Mouse (Mus musculus) liver, adult 2 months (tissue): Measurements from ENCODE around the gene Vill. TPM values are rescaled to one million over a fixed set of nuclear protein-coding genes. Genes with fewer than 3 reads are reported as not detected.

ENCODE experiments used
- DNase-seq: peaks from one replicate; pipeline ENCODE4 v3.0.0-alpha.2; 2011; ENCODE audit warnings: low read depth, low spot score; ENCODE audit errors: extremely low read depth
- H3K27ac ChIP-seq: fragments of 200-500 bp; replicated peaks from 2 replicates; pipeline ENCODE4 v1.5.1; 2012; ENCODE audit warnings: low read depth, mild to moderate bottlenecking, control low read depth, inconsistent platforms, low read length; ENCODE audit not compliant: insufficient read depth
- H3K27me3 ChIP-seq: fragments of 200-500 bp; 2 replicates; pipeline ENCODE4 v1.6.1; 2012; ENCODE audit warnings: mild to moderate bottlenecking, moderate library complexity, low read length, inconsistent platforms; ENCODE audit not compliant: control insufficient read depth, insufficient read depth
- H3K36me3 ChIP-seq: fragments of 200-500 bp; 2 replicates; pipeline ENCODE4 v1.6.1; 2012; ENCODE audit warnings: low read length, inconsistent platforms; ENCODE audit not compliant: control insufficient read depth, insufficient read depth
- H3K4me1 ChIP-seq: fragments of 200-500 bp; 2 replicates; pipeline ENCODE4 v1.6.1; 2011; ENCODE audit warnings: low read length; ENCODE audit not compliant: control insufficient read depth, insufficient read depth
- H3K4me3 ChIP-seq: fragments of 200-500 bp; 2 replicates; pipeline ENCODE4 v1.5.1; 2011; ENCODE audit warnings: low read depth, mild to moderate bottlenecking, control low read depth, low read length, moderate library complexity; ENCODE audit not compliant: insufficient read depth
- H3K79me2 ChIP-seq: fragments of 200-500 bp; 2 replicates; pipeline ENCODE4 v1.6.1; 2012; ENCODE audit warnings: inconsistent platforms, mild to moderate bottlenecking, low read length, moderate library complexity; ENCODE audit not compliant: control insufficient read depth, insufficient read depth
- H3K9ac ChIP-seq: fragments of 200-500 bp; 2 replicates; pipeline ENCODE4 v1.6.1; 2012; ENCODE audit warnings: low read depth, mild to moderate bottlenecking, control low read depth, inconsistent platforms, low read length
- CTCF ChIP-seq: fragments of 200-500 bp; IDR thresholded peaks from 2 replicates; pipeline ENCODE4 v1.5.1; 2011; ENCODE audit warnings: low read depth, low read length, control low read depth
- POLR2A ChIP-seq: fragments of 200-500 bp; IDR thresholded peaks from 2 replicates; pipeline ENCODE4 v1.6.1; 2011; ENCODE audit warnings: low read length, control low read depth; ENCODE audit not compliant: insufficient read depth; ENCODE audit errors: extremely low read depth
- WGBS: fragments of 180-500 bp; shearing (Covaris S2); methylation state at CpG from one replicate; pipeline ENCODE4 v1.1.7; 2018; 5-methylcytosine and 5-hydroxymethylcytosine counted together
- polyA plus RNA-seq: library from polyadenylated mRNA; depleted of rRNA; stranded (reverse); fragments of >200 nt; gene quantifications from 2 replicates; pipeline ENCODE4 v1.2.3, GENCODE M21; 2012
- total RNA-seq: library from RNA; depleted of rRNA; stranded (reverse); fragments of >200 nt; gene quantifications from 2 replicates; pipeline ENCODE4 v1.2.3, GENCODE M21; 2014

The Vill gene
- total and polyA plus RNA-seq, 2 experiments = 1.2 to 2.3 TPM

- 93% methylated on average over 19 of the region's 19 CpGs for WGBS
- Histone ChIP-seq H3K4me1 (no peaks in the 10 kb centered on the region), H3K9ac (no peak overlapping the region), H3K4me3 (no peak overlapping the region), H3K79me2 (no peaks in the 10 kb centered on the region), H3K36me3 (no peaks in the 10 kb centered on the region), H3K27ac (no peak overlapping the region), H3K27me3 (no peaks in the 10 kb centered on the region)
- no peak for DNase-seq
- TF ChIP-seq POLR2A = no peak
- TF ChIP-seq CTCF = no peak
Measured at GRCm38 (mm10) chr9:119033111-119033921, 19.3 kb upstream of the Vill start.

- no peaks in the 10 kb centered on the region for H3K4me1 ChIP-seq
- H3K4me3 ChIP-seq = no peak overlapping the region
- no peaks in the 10 kb centered on the region for H3K79me2 ChIP-seq
- WGBS = 91% methylated on average over 8 of the region's 8 CpGs
- no peaks in the 10 kb centered on the region for H3K36me3 ChIP-seq
- H3K9ac ChIP-seq = no peak overlapping the region
- no peak for DNase-seq
- H3K27me3 ChIP-seq = no peaks in the 10 kb centered on the region
- TF ChIP-seq CTCF (no peak), POLR2A (no peak)
- H3K27ac ChIP-seq = no peak overlapping the region
Measured at GRCm38 (mm10) chr9:119034069-119034468, 18.5 kb upstream of the Vill start.

- H3K4me1 ChIP-seq = no peaks in the 10 kb centered on the region
- WGBS = 94% methylated on average over 29 of the region's 29 CpGs
- no peak for DNase-seq
- TF ChIP-seq POLR2A (no peak), CTCF (no peak)
- H3K27ac ChIP-seq = no peak overlapping the region
- H3K9ac ChIP-seq = no peak overlapping the region
- no peaks in the 10 kb centered on the region for H3K36me3 ChIP-seq
- H3K27me3 ChIP-seq = no peaks in the 10 kb centered on the region
- H3K79me2 ChIP-seq = no peaks in the 10 kb centered on the region
- H3K4me3 ChIP-seq = no peak overlapping the region
Measured at GRCm38 (mm10) chr9:119034676-119035665, 17.6 kb upstream of the Vill start.

GRCm38 (mm10) chr9:119035836-119036235 is 16.7 kb upstream of the Vill start:
- TF ChIP-seq CTCF (no peak), POLR2A (no peak)
- Histone ChIP-seq H3K27ac (no peak overlapping the region), H3K9ac (no peak overlapping the region), H3K4me1 (no peaks in the 10 kb centered on the region), H3K79me2 (no peaks in the 10 kb centered on the region), H3K4me3 (no peak overlapping the region), H3K36me3 (no peaks in the 10 kb centered on the region), H3K27me3 (no peaks in the 10 kb centered on the region)
- DNase-seq = peak; percentile 5
- 63% methylated on average over 7 of the region's 7 CpGs for WGBS

- no peak for TF ChIP-seq POLR2A
- TF ChIP-seq CTCF = no peak
- H3K36me3 ChIP-seq = no peaks in the 10 kb centered on the region
- H3K4me1 ChIP-seq = no peaks in the 10 kb centered on the region
- no peak overlapping the region for H3K4me3 ChIP-seq
- H3K27me3 ChIP-seq = no peaks in the 10 kb centered on the region
- no peak overlapping the region for H3K9ac ChIP-seq
- no peak overlapping the region for H3K27ac ChIP-seq
- no peak for DNase-seq
- 82% methylated on average over 15 of the region's 15 CpGs for WGBS
- no peaks in the 10 kb centered on the region for H3K79me2 ChIP-seq
Measured at GRCm38 (mm10) chr9:119037076-119037730, 15.4 kb upstream of the Vill start.
